Mouse (Mus musculus) fat pad, adult 2 months (tissue): ENCODE measurements around the gene Pnpla5.
"Not testable (repeated sequence)": the region's sequence is repeated elsewhere in the genome, so short reads cannot be mapped to it uniquely, and the experiment has no call there.

Experiments
- DNase-seq: peaks from one replicate; pipeline ENCODE4 v3.0.0-alpha.2; 2011; ENCODE audit warnings: low read depth, low spot score; ENCODE audit errors: extremely low read depth

The Pnpla5 gene

DNA sequence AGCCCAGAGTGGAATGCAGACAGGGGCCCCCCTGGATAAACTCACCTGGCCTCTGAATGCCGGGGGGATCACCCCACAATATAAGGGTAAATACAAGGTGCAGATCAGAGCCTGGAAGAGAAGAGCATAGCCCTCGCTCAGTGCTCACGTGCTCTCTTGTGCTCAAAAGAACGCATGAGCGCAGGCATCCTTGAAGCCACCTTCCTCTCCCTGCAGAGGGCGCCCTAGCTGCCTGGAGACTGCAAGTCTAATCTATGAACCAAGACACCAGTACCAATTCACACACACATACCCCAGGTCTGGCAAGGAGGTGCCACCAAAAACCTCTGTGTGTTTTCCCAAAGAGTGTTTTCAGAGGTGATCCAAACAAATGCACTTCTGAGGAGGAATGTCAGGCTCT, 2.4 kb downstream of the Pnpla5 start:
- DNase-seq, result no peak

- DNase-seq, result no peak
Observed at GRCm38 (mm10) chr15:84116466-84116865, 6.5 kb downstream of the Pnpla5 start.

GRCm38 (mm10) chr15:84115727-84116126, 7.2 kb downstream of the Pnpla5 start:
- DNase-seq, result no peak

DNA sequence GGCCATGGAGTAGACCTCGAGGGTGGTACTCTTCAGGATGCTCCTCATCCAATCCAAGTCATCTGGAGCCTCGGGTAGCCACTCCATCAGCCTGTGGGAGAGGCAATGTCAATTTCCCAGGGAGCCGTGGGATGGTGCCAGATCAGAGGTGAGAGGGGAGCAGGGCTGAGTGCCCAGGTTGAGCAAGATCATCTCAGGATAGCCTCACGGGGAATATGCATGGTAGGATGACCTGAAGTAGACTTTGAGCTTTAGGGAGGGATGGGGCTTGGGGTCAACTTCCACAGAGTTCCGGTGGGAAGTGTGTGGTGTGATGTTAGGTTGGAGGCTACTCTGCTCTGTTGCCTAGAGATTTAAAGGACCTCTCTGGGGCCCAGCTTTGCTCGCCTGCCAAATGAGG, 9.1 kb downstream of the Pnpla5 start:
- no peak for DNase-seq

DNA sequence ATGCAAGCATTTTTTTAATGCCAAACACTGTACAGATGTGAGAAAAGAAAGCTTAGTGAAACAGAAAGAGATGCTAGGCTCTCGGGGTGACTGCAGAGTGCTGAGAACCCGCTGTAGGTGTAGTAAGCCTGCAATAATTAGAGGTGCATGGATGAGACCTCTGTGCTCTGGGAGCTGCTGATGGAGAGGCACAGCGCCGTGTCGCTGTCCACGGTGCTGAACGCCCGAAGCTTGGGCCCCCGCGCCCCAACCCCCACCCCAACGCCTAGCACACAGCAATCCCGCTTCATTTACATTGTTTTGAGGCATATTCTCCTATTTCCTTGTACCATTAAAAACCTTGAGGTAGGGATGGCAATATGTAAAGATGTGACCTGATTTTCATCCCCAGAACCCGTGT, 14.1 kb downstream of the Pnpla5 start:
- no peak for DNase-seq

- no peak for DNase-seq
Observed at GRCm38 (mm10) chr15:84105924-84106500, 17.0 kb downstream of the Pnpla5 start.

- no peak for DNase-seq
Observed at GRCm38 (mm10) chr15:84105105-84105923, 17.7 kb downstream of the Pnpla5 start, which contains the start of gene Sult4a1. Gene Sult4a1, minus strand, starts transcription at chr15:84105754.

DNA sequence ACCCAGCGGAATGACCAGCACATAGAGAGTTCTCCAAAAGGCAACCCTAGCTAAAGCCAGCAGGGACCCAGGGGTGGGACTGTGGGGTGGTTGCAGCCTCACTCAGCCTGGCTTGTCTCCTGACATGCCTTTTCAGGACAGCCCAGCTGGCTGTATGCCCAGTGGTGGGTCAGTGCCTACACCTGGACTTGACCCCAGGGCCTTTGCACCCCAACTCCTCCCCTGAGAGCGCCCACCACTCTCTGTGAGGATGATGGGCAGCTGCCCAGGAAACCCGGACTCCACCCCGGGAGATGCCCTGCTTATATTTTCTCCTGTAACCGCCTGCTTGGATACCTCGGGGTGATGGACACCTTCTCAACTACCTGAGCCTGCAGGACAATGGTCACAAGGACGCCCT, 18.3 kb downstream of the Pnpla5 start:
- no peak for DNase-seq

DNA sequence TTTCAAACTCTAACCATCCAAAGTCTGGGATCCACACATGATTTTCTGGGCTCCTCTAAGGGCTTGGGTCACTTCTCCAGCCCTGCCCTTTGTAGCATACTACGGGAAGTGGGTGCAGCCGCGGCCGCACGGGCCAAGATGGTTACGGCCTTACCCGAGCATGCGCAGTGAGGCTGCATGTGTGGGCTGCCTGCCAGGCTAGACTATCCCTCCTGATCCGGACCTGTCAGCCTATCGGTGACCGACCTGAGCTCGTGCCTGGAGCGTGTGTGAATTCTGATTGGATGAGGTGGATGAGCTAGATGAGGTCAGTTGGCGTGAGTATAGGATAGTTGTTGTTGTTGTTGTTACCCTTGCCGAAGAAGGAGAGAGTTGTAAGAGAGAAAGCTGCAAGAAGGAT, 25.4 kb downstream of the Pnpla5 start:
- DNase-seq, result not testable (repeated sequence)

DNA sequence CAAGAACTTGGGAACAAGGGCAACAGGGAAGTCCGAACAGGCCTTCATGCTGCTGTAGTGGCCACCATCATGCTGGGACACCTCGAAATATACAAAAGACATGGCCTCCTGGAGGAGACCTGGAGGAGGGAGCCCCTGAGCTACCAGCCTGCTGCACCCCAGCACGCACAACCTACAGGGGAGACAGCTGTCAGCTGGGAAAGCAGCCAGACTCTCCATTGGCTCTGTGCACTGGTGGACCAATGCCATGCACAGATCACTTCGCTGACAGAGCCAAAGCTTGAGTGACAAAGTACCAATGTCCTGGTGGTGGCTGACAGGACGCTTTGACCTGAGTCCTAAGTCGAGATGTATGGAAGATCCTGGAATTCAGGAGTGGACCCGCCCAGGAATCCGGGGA, 26.9 kb downstream of the Pnpla5 start:
- DNase-seq, result no peak

- DNase-seq, result no peak
Observed at GRCm38 (mm10) chr15:84094921-84095320, 28.1 kb downstream of the Pnpla5 start.

GRCm38 (mm10) chr15:84086775-84087174, 36.2 kb downstream of the Pnpla5 start:
- DNase-seq, result no peak

DNA sequence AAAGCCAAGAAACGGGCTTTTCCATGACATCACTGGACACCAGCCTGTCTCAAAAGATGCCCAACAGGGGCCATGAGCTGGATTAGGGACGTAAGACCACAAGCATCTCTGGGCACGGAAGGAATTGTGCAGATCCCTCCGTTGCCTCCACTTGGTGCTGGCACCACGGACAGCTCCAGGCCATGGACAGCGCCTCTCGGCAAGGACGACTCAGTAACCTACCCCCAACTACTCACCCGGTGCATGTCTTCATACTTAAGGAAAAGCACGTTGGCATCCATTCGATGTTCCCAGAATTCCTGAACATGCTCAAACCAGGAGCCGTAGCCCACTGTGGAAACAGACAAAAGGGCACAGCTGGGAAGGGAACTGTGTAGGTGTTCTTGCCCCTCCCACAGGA, 36.6 kb downstream of the Pnpla5 start:
- DNase-seq, result no peak

DNA sequence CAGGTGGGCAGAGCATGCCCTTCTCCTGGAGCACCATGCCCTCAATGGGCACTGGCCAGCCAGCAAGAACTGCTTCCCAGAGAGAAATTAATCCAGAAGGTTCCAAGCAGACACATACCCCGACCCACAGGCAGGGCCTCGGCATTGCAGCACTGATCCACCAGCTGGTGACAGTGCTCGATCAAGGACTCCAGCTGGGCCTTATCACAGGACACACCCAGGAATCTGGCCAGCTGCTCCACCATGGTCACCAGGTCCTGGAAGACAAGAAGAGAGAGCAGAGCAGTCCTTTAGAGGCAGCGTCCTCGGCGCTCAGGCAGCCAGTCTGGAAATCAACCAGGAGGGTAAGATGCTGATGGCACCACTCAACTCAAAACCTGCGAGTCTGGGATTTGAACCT, 42.9 kb downstream of the Pnpla5 start:
- DNase-seq, result no peak

DNA sequence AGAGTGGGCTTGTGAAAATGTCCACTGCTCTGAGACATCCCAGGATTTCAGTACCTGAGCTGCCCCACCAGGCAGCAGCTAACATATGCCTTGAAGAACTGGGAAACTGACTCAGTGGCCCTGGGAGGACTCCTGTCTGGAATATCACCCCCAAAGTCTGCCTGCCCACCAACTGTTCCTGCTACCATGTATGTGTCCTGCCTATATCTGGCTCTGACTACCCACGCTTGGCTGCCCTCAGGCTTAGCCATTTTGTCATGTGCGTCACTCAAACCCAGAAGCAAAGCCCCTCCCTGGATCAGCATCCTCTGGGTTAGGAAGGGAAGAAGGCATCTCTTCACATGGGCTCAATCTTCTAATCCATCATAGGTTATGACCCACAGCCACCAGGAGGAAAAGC, 43.5 kb downstream of the Pnpla5 start:
- no peak for DNase-seq

DNA sequence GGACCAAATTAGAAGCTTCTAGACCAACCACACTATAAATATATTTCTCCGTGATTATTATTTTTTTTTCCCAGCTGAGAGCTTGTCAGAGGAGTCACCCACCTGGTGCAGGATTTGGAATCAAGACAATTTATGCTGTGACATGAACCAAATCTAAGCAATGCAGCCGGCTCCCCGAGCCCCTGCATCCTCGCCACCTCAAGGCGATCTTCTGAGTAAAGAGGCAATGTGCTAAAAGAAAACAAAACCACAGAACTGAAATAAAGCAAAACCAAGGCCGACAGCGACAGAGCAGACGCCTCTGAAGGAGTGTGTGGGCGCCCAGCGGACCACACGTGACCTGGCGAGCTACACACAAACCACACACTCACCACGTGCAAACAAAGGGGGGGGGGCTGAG, 44.3 kb downstream of the Pnpla5 start:
- DNase-seq, result no peak

GRCm38 (mm10) chr15:84077151-84077550, 45.8 kb downstream of the Pnpla5 start:
- no peak for DNase-seq

DNA sequence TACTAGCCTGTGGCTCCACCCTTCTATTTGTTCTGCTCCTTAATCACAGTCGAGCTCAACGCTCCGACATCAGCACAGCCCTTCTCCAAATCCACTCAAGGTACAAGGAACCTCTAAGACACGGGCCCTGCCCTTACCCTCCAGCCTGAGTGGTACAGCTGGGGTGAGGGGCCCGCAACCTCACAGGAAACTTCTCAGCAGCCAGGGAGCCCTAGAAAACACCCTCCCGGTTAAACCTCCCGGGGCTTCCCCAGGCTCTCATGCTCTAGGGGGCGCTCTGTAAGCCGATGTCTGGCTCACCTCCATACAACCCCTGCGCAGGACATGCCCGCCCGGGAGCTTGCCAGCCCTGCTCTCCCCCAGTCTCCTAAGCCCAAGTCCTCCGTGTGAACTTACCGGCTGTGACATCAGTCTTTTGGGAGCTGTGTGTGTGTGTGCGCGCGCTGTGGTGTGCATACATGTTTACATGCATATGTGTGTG, 48.2 kb downstream of the Pnpla5 start:
- DNase-seq, result no peak

GRCm38 (mm10) chr15:84073911-84074704, 48.9 kb downstream of the Pnpla5 start:
- no peak for DNase-seq

GRCm38 (mm10) chr15:84073058-84073457, 49.9 kb downstream of the Pnpla5 start:
- no peak for DNase-seq

- no peak for DNase-seq
Observed at GRCm38 (mm10) chr15:84072226-84072625, 50.7 kb downstream of the Pnpla5 start.
